Mouse (Mus musculus) C2C12 (cell line): ENCODE data around the gene Bst1. TPM values are rescaled to one million over a fixed set of nuclear protein-coding genes. Genes with fewer than 3 reads are reported as not detected.

Experiments
- H3K27me3 ChIP-seq: one replicate; pipeline ENCODE4 v1.6.1; 2011; ENCODE audit not compliant: control insufficient read depth, insufficient read depth, insufficient read length
- H3K36me3 ChIP-seq: one replicate; pipeline ENCODE4 v1.6.1; 2011; ENCODE audit not compliant: control insufficient read depth, insufficient read depth
- H3K4me3 ChIP-seq: one replicate; pipeline ENCODE4 v1.5.1; 2011; ENCODE audit warnings: mild to moderate bottlenecking, control low read depth; ENCODE audit not compliant: poor library complexity, insufficient read depth, severe bottlenecking
- H3K79me2 ChIP-seq: one replicate; pipeline ENCODE4 v1.6.1; 2011; ENCODE audit not compliant: control insufficient read depth, insufficient read depth
- H3K79me3 ChIP-seq: one replicate; pipeline ENCODE4 v1.6.1; 2011; ENCODE audit warnings: low read depth, control low read depth
- H3ac ChIP-seq: one replicate; pipeline ENCODE3; 2011; ENCODE audit warnings: low read depth; ENCODE audit not compliant: control insufficient read depth, insufficient read length
- CEBPB ChIP-seq: IDR thresholded peaks from one replicate; pipeline ENCODE4 v1.6.1; 2011; ENCODE audit warnings: low read depth, mild to moderate bottlenecking, control low read depth, moderate library complexity
- CTCF ChIP-seq: IDR thresholded peaks from one replicate; pipeline ENCODE4 v1.5.1; 2011; ENCODE audit not compliant: control insufficient read depth, insufficient read depth, insufficient read length
- FOSL1 ChIP-seq: IDR thresholded peaks from one replicate; pipeline ENCODE4 v1.8.0; 2011; ENCODE audit warnings: mild to moderate bottlenecking, low read length; ENCODE audit not compliant: poor library complexity, insufficient read depth, severe bottlenecking
- MAX ChIP-seq: IDR thresholded peaks from one replicate; pipeline ENCODE4 v1.6.1; 2011; ENCODE audit warnings: mild to moderate bottlenecking, control low read depth
- MYOD1 ChIP-seq: IDR thresholded peaks from one replicate; pipeline ENCODE4 v1.6.1; 2011; ENCODE audit warnings: low read depth; ENCODE audit not compliant: control insufficient read depth, insufficient read length
- MYOG ChIP-seq: IDR thresholded peaks from one replicate; pipeline ENCODE4 v1.6.1; 2011; ENCODE audit not compliant: control insufficient read depth, insufficient read length; ENCODE audit errors: extremely low read depth
- USF1 ChIP-seq: IDR thresholded peaks from one replicate; pipeline ENCODE4 v1.6.1; 2011; ENCODE audit warnings: low read depth, mild to moderate bottlenecking, control low read depth, moderate library complexity
- polyA plus RNA-seq: library from polyadenylated mRNA; unstranded; fragments of >200 nt; fragmentation: generic; extraction: Trizol; gene quantifications from one replicate; pipeline ENCODE4 v1.2.1, GENCODE M21; 2012; ENCODE audit warnings: missing spikeins

Bst1 gene
- polyA plus RNA-seq, 1 experiment: not detected

DNA sequence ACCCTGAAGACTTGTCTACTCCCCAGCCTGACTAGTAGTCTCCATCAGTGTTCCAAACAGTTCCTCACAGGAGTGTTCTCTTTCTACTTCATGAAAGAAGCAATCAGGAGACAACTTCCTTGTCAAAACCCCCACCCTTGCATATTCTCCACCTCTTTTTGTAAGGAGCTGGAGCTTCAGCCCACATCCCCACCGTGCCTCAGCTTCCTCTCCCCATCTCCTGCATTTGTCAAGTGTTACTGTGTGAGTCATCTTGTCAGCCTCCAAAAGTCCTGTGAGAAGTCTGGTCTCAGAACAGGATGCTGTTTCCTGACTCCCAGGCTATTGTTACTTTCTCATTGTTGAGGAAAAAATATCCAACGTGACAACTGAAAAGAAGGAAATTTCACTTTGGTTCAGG, 46.6 kb downstream of the Bst1 start:
- Histone ChIP-seq H3K79me3 (no peaks in the 10 kb centered on the region), H3ac (no peak overlapping the region), H3K4me3 (no peak overlapping the region), H3K27me3 (no peaks in the 10 kb centered on the region), H3K36me3 (no peaks in the 10 kb centered on the region), H3K79me2 (no peaks in the 10 kb centered on the region)
- TF ChIP-seq CEBPB (no peak), FOSL1 (no peak), MYOD1 (no peak), CTCF (no peak)

DNA sequence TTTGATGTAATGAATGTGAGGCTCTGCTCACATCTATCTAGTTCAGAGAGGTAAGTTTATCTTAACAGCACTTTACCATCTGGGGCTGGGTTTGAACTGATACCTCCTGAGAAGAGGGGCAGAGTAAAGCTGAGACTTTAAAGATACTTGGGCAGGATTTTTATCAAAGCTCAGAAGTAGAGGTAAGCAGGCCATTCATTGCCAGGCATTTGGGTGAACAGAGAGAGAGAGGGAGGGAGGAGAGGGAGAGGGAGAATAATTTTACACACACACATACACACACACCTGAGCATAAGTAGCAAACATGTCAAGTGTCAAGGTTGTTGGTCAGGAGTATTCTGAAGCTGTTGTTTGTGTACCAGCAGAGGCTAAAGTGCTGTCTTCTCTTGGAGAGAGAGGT, 49.6 kb downstream of the Bst1 start, which contains the start of gene Cd38:
Gene Cd38, plus strand, starts transcription at position 301 of the 400 bp plus-strand sequence.
- H3K36me3 ChIP-seq: no peaks in the 10 kb centered on the region
- peak within 1 kb of the TSS; percentile 3 for H3ac ChIP-seq
- no peak for TF ChIP-seq FOSL1
- TF ChIP-seq MYOD1: no peak
- no peak for TF ChIP-seq MAX
- no peak for TF ChIP-seq MYOG
- TF ChIP-seq USF1: no peak
- no peak for TF ChIP-seq CEBPB
- no peak for TF ChIP-seq CTCF
- H3K79me2 ChIP-seq: no peaks in the 10 kb centered on the region
- no peaks in the 10 kb centered on the region for H3K79me3 ChIP-seq
- H3K27me3 ChIP-seq: no peaks in the 10 kb centered on the region
- no peak within 1 kb of the TSS for H3K4me3 ChIP-seq

DNA sequence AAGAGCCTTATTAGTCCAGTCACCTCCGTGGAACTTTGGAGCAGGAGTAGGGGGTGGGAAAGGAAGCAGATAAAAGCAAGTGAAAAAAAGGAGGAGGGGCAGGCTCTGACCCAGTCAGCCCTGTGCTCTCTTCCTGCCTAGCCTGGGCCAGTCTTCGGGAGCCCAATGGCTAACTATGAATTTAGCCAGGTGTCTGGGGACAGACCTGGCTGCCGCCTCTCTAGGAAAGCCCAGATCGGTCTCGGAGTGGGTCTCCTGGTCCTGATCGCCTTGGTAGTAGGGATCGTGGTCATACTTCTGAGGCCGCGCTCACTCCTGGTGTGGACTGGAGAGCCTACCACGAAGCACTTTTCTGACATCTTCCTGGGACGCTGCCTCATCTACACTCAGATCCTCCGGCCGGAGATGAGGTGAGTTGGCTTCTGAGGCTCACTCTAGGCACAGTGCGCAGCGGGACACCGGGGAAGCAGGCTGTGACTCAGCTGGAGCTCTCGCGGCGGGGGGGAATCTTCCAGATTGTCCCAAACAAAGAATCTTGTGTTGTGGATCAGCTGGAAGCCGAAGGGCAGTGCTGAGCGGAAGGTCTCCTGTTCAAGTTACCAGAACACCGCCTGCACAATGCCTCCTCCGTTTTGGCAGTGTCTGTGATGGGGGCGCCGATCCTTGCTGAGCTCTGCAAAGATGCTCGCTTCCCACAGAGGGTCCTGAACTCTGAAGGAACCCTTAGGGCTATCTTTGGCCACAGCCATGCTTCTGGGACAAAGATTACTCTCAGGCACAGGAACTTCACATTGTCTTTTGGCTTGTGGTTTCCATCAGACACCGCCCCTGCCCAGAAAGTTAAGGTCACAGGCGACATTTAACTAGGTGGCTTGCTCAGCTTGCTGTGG, 50.3 kb downstream of the Bst1 start:
- H3K4me3 ChIP-seq: no peak overlapping the region
- no peaks in the 10 kb centered on the region for H3K79me3 ChIP-seq
- H3K79me2 ChIP-seq: no peaks in the 10 kb centered on the region
- TF ChIP-seq MAX (no peak), FOSL1 (no peak), MYOD1 (no peak), CTCF (no peak), CEBPB (no peak), MYOG (no peak), USF1 (no peak)
- H3ac ChIP-seq: peak overlapping the region; percentile 3
- H3K36me3 ChIP-seq: no peaks in the 10 kb centered on the region
- H3K27me3 ChIP-seq: no peaks in the 10 kb centered on the region

DNA sequence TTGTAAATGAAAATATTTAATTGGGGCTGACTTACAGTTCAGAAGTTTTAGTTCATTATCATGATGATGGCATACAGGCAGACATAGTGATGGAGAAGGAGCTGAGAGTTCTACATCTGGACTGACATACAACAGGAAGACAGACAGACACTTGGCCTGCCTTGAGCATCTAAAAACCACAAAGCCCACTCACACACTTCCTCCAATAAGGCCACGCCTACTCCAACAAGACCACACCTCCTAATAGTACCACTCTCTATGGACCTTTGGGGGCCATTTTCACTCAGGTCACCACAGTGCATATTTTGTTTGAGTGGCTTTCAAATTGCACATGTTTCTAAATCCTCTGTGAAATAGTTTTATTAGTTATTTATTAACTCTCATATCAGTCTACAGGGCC, 53.2 kb downstream of the Bst1 start:
- no peaks in the 10 kb centered on the region for H3K79me2 ChIP-seq
- H3K36me3 ChIP-seq: no peaks in the 10 kb centered on the region
- H3K4me3 ChIP-seq: no peak overlapping the region
- TF ChIP-seq FOSL1 (no peak), MYOD1 (no peak), USF1 (no peak), MYOG (no peak), CEBPB (no peak)
- no peaks in the 10 kb centered on the region for H3K27me3 ChIP-seq
- no peak overlapping the region for H3ac ChIP-seq
- H3K79me3 ChIP-seq: no peaks in the 10 kb centered on the region

DNA sequence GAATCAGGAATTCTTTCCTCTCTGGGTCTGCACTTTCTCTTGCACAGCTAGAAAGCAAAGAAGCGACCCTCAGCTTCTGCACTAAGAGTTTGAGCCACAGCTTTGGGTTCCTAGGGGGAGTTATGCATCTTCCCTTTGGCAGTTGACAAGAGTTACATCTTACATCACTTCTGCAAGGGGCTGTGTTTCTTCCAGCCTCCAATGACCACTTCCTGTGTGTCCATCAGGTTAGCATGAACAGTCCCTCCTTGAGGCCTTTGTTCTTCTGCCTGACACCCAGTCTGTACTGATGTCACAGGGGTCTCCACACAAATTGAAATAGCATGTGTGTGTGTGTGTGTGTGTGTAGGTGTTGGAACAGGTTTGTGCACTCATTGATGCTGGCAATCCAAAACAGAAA, 54.0 kb downstream of the Bst1 start:
- no peak overlapping the region for H3K4me3 ChIP-seq
- no peaks in the 10 kb centered on the region for H3K36me3 ChIP-seq
- H3K79me2 ChIP-seq: no peaks in the 10 kb centered on the region
- no peak overlapping the region for H3ac ChIP-seq
- H3K79me3 ChIP-seq: no peaks in the 10 kb centered on the region
- H3K27me3 ChIP-seq: no peaks in the 10 kb centered on the region
- TF ChIP-seq CTCF (no peak), CEBPB (no peak), MYOG (no peak), MYOD1 (no peak), FOSL1 (no peak), MAX (no peak), USF1 (no peak)
